Mouse (Mus musculus): ENCODE results near the gene Awat1.

GRCm38 (mm10) chrX:100599755-100600154, 27.7 kb downstream of the Awat1 start:
- TF ChIP-seq CTCF (IDR thresholded peaks at IDR 0.05; ENCODE audit: borderline replicate concordance, insufficient read depth, low read depth, low read length) (no peak), POLR2A (IDR thresholded peaks at IDR 0.05; ENCODE audit: borderline replicate concordance, insufficient read depth, low read length) (no peak)

Data from cerebellum, adult 2 months (tissue).